Mouse (Mus musculus): ENCODE data around the gene Tmem150a.
A peak's percentile ranks its signal among the peaks of the same experiment; 100 is the strongest.

Tmem150a gene

GRCm38 (mm10) chr6:72407119-72407518, 51.9 kb downstream of the Tmem150a start:
- peak; percentile 87 to 91 for DNase-seq
